Mouse (Mus musculus): ENCODE results near the gene Casc1.

Gene Casc1

GRCm38 (mm10) chr6:145210816-145211338, at the start of gene Casc1, which contains the start of gene Etfrf1:
Casc1 (minus strand) TSS chr6:145211005.
Etfrf1 (plus strand) TSS chr6:145211134.
- in situ Hi-C loops (cut with MboI) = loop anchor here (10.0 kb wide), 1 partner anchor 134 kb away; no protein-coding TSS in a partner anchor

GRCm38 (mm10) chr6:145256701-145257073, 45.9 kb upstream of the Casc1 start:
- in situ Hi-C loops (cut with MboI) = no loop called here

- in situ Hi-C loops (cut with MboI) = no loop called here
Observed at GRCm38 (mm10) chr6:145255952-145256700, 45.3 kb upstream of the Casc1 start.

- in situ Hi-C loops (cut with MboI) = no loop called here
Observed at GRCm38 (mm10) chr6:145250820-145251219, 40.0 kb upstream of the Casc1 start.

- in situ Hi-C loops (cut with MboI) = no loop called here
Observed at GRCm38 (mm10) chr6:145250185-145250791, 39.5 kb upstream of the Casc1 start, which contains the start of gene Kras. Kras (minus strand) TSS chr6:145250239.

GRCm38 (mm10) chr6:145249291-145250184, 38.7 kb upstream of the Casc1 start:
- in situ Hi-C loops (cut with MboI) = loop anchor here (5.0 kb wide), 1 partner anchor 93 kb away; no protein-coding TSS in a partner anchor

- in situ Hi-C loops (cut with MboI) = loop anchor here (5.0 kb wide), 1 partner anchor 94 kb away; no protein-coding TSS in a partner anchor
Observed at GRCm38 (mm10) chr6:145247886-145248285, 37.1 kb upstream of the Casc1 start.

GRCm38 (mm10) chr6:145246841-145247240, 36.0 kb upstream of the Casc1 start:
- in situ Hi-C loops (cut with MboI) = loop anchor here (5.0 kb wide), 1 partner anchor 95 kb away; no protein-coding TSS in a partner anchor

GRCm38 (mm10) chr6:145242521-145242920, 31.7 kb upstream of the Casc1 start:
- in situ Hi-C loops (cut with MboI) = no loop called here

GRCm38 (mm10) chr6:145240285-145240684, 29.5 kb upstream of the Casc1 start:
- in situ Hi-C loops (cut with MboI) = no loop called here

GRCm38 (mm10) chr6:145237148-145237547, 26.3 kb upstream of the Casc1 start:
- in situ Hi-C loops (cut with MboI) = no loop called here

GRCm38 (mm10) chr6:145235367-145235766, 24.6 kb upstream of the Casc1 start:
- in situ Hi-C loops (cut with MboI) = no loop called here

- in situ Hi-C loops (cut with MboI) = no loop called here
Observed at GRCm38 (mm10) chr6:145234391-145234790, 23.6 kb upstream of the Casc1 start.

- in situ Hi-C loops (cut with MboI) = no loop called here
Observed at GRCm38 (mm10) chr6:145226296-145226695, 15.5 kb upstream of the Casc1 start.

- in situ Hi-C loops (cut with MboI) = no loop called here
Observed at GRCm38 (mm10) chr6:145224246-145224645, 13.4 kb upstream of the Casc1 start.

- in situ Hi-C loops (cut with MboI) = loop anchor here (10.0 kb wide), 1 partner anchor 129 kb away; no protein-coding TSS in a partner anchor
Observed at GRCm38 (mm10) chr6:145215826-145216225, 5.0 kb upstream of the Casc1 start.

- in situ Hi-C loops (cut with MboI) = loop anchor here (10.0 kb wide), 1 partner anchor 131 kb away; no protein-coding TSS in a partner anchor
Observed at GRCm38 (mm10) chr6:145213916-145214315, 3.1 kb upstream of the Casc1 start.

- in situ Hi-C loops (cut with MboI) = loop anchor here (10.0 kb wide), 1 partner anchor 133 kb away; no protein-coding TSS in a partner anchor
Observed at GRCm38 (mm10) chr6:145211376-145212305, 836 bp upstream of the Casc1 start.

- in situ Hi-C loops (cut with MboI) = loop anchor here (10.0 kb wide), 1 partner anchor 135 kb away; no protein-coding TSS in a partner anchor
Observed at GRCm38 (mm10) chr6:145210056-145210680, 637 bp downstream of the Casc1 start.

- in situ Hi-C loops (cut with MboI) = no loop called here
Observed at GRCm38 (mm10) chr6:145205142-145205541, 5.7 kb downstream of the Casc1 start.
